Mouse (Mus musculus) stomach, postnatal 0 days (tissue): ENCODE data around the gene Slc24a4.

Source experiments
- CTCF ChIP-seq: IDR thresholded peaks from 2 replicates; pipeline ENCODE4 v1.5.1; 2016; ENCODE audit warnings: antibody characterized with exemption, low read depth, mild to moderate bottlenecking, moderate library complexity
- EP300 ChIP-seq: optimal IDR thresholded peaks from 2 replicates; pipeline ENCODE3; 2016; ENCODE audit warnings: antibody characterized with exemption

GRCm38 (mm10) chr12:102250316-102250715 is 121.8 kb downstream of the Slc24a4 start:
- no peak for TF ChIP-seq CTCF
- TF ChIP-seq EP300 = no peak
